Mouse (Mus musculus): ENCODE measurements at regions not wholly inside any gene's neighbourhood (a gene's known extent, or its start where the extent isn't known, plus 50 kb on each side); places are given as distances from the start of the nearest gene placed in this dataset.

DNA sequence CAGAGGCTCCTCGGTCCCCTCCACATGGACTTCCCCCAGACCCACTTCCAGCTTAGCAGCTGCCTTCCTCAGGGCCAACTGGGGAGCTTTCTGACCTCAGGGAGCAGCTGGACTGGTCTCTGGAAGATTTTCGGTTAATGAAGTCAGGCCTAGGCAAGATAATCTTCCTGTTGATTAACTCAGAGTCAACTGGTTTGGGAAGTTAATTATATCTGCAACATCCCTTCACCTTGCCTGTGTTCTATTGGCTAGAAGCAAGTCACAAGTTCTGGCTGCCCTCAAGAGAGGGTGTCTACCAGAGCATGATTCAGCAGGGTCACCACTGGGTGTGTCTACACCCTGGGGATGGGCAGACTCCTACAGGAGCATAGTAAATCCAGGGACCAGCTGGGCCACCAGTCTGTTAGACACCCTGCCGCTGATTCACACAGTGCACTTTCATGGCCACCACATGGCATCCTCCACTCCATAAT, 53.9 kb upstream of the Maml3 start:
- no peak for DNase-seq (ENCODE audit: low read depth, low spot score)

DNA sequence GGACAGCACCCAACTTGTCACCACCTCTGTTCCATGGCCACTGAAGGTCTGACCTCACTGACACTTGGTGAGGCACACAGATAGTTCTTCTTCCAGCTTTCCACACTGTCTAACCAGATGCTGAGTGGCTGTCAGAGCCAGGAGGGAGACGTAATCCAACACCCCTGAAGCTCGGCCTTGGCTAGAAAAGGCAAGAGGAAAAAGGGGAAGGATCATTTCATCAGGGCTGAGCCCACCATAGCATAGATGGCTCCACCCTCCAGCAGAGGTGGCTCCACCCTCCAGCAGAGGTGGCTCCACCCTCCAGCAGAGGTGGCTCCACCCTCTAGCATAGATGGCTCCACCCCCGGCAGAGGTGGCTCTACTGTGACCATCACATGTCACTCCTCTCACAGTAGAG, 56.8 kb upstream of the Maml3 start:
- DNase-seq (ENCODE audit: low read depth, low spot score), result no peak

DNA sequence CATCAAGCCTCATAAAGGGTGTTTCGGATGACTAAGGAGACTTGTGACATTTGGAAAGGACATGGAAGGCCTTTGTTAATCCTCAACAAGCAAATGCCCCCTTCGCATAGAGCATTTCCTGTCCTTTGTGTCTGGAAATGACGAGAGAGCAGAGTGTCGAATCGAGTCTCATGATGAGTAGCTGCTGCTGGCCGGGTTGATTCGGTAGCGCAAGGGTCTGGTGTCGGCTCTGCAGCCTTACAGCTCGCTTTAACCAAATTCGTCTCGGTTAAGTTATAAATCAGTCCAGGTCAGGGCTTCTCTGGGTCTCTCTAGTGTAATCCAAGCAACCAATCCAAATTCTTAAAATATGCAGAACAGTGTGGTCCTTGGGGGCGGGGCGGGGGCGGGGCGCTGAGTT, 59.1 kb upstream of the Maml3 start:
- DNase-seq (ENCODE audit: low read depth, low spot score), result no peak

DNA sequence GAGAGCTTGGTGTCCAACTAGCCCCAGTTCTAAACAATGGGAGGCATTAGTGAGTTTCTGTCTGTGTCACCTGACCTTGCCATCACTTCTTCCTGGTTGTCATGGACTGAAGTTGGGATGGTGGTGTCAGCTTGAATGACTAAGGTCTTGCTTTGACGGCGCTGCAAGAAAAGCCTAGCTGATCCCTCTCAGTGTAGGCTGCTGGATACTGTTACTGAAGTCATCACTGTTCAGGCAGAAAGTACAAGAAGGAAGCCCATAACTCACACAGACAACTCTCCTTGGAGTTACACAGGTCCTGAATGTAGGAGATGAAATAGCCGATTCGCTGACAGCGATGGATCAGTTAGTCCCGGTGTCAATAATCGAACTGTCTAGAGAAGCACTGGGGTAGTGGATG, 62.5 kb upstream of the Maml3 start:
- no peak for DNase-seq (ENCODE audit: low read depth, low spot score)

GRCm38 (mm10) chr3:52170847-52171246, 66.0 kb upstream of the Maml3 start:
- DNase-seq (ENCODE audit: low read depth, low spot score), result no peak

- no peak for DNase-seq (ENCODE audit: low read depth, low spot score)
Measured at GRCm38 (mm10) chr3:52171303-52171702, 66.4 kb upstream of the Maml3 start.

- DNase-seq (ENCODE audit: low read depth, low spot score), result no peak
Measured at GRCm38 (mm10) chr3:52173490-52173889, 68.6 kb upstream of the Maml3 start.

- no peak for DNase-seq (ENCODE audit: low read depth, low spot score)
Measured at GRCm38 (mm10) chr3:52176108-52176507, 71.2 kb upstream of the Maml3 start.

GRCm38 (mm10) chr3:52178851-52179250, 74.0 kb upstream of the Maml3 start:
- DNase-seq (ENCODE audit: low read depth, low spot score), result no peak

GRCm38 (mm10) chr3:52179686-52180085, 74.8 kb upstream of the Maml3 start:
- DNase-seq (ENCODE audit: low read depth, low spot score), result peak; percentile 67

GRCm38 (mm10) chr3:52180306-52180705, 75.4 kb upstream of the Maml3 start:
- no peak for DNase-seq (ENCODE audit: low read depth, low spot score)

DNA sequence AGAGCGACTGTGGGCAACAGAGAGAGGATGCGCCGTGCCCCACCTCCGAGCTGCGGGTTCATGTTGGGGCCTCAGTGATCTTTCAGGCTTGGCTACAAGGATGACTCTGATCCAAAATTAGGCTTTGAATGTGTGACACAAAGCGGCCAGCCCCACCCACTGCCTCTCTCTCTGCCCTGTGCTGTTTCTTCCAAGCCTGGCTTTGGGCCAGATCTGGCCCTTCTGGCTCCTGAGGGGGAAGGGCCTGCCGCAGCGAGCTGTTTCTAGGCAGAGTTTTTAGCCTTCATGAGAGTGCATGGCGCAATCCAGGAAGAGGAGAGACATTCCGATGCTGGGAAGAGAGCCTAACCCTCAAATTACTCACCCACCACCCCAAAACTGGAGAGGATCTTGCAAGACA, 75.9 kb upstream of the Maml3 start:
- peak; percentile 54 for DNase-seq (ENCODE audit: low read depth, low spot score)

GRCm38 (mm10) chr3:52181326-52182101, 76.6 kb upstream of the Maml3 start:
- no peak for DNase-seq (ENCODE audit: low read depth, low spot score)

DNA sequence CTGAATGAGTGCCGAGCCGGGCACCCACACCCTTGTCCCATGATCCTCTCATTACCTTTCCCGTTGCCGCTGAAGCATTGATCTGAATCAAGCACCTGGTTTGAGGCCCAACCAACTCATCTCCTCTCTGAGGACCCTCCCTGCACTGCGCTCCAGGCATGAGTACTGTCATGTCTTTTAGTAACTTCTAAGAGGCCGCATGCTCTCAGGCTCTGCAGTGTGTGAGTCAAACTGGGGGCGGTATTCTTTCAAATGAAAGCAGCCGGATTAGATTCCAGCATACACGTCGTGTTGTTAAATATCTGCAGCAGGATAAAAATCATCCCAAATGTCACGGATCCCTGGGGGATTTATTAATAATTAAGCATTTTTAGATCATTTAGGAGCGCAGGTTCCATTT, 79.4 kb upstream of the Maml3 start:
- DNase-seq (ENCODE audit: low read depth, low spot score), result no peak

GRCm38 (mm10) chr3:52185351-52185750, 80.5 kb upstream of the Maml3 start:
- no peak for DNase-seq (ENCODE audit: low read depth, low spot score)

DNA sequence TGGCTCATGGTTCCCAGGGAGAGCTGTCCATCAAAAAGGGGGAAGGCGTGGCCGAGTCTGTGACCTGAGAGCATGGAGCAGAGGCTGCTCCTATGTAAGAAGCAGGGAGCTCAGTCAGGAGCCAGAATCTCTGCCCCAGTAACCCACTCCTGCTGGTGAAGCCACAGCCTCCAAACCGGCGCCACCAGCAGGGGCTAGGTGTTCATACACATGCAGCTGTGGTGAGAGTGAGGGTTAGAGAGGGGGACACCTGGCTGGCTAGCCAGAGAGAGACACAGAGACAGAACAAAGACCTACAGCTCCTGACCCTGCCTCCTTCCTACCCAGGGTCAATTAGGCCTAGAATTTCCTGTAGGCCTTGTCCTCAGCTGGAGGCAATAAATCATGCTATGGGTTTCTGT, 80.7 kb upstream of the Foxo1 start:
- no peak for DNase-seq (ENCODE audit: low read depth, low spot score)

GRCm38 (mm10) chr3:52188303-52188702, 79.8 kb upstream of the Foxo1 start:
- no peak for DNase-seq (ENCODE audit: low read depth, low spot score)

DNA sequence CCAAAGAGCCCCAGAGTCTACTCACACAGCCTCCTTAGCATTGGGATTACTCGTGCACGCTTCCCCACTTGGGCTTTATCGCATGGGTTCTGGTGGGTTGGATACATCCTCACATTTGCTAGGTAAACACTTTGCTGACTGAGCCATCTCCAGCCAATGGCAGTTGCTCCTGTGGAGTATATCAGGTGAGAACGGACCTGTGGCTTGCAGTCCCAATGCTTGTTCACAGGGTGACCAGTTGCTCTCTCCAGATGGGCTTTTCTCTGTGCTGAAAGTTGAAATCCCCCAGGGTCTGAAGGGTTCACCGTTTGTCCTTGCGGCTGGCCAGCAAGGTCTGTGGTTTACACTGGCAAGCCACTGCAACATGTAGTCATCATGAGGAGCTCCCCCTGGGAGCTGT, 79.1 kb upstream of the Foxo1 start:
- no peak for DNase-seq (ENCODE audit: low read depth, low spot score)

- DNase-seq (ENCODE audit: low read depth, low spot score), result no peak
Measured at GRCm38 (mm10) chr3:52190021-52190420, 78.1 kb upstream of the Foxo1 start.

GRCm38 (mm10) chr3:52193026-52193425, 75.1 kb upstream of the Foxo1 start:
- DNase-seq (ENCODE audit: low read depth, low spot score), result no peak

DNA sequence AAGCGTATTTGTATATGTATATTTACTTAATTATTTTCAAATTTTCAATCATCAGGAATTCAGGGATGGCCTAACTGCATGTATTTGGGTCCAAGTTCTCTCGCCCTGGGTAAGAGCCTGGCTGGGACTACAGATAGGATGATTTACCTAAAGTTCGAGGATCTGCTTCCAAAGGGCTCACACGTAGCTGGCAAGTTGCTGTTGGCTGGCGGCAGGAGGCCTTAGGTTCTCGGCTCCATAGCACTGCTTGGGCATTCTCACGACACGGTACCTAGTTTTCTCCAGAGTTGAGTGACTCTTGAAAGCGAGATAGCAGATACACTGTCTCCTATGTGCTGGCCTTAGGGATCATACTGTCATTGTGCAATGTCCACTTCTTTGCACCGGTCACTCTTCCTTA, 73.9 kb upstream of the Foxo1 start:
- no peak for DNase-seq (ENCODE audit: low read depth, low spot score)

- DNase-seq (ENCODE audit: low read depth, low spot score), result no peak
Measured at GRCm38 (mm10) chr3:52195486-52195885, 72.7 kb upstream of the Foxo1 start.

- DNase-seq (ENCODE audit: low read depth, low spot score), result peak; percentile 76
Measured at GRCm38 (mm10) chr3:52196047-52196935, 71.8 kb upstream of the Foxo1 start.
